Mouse (Mus musculus) limb, embryonic 14.5 days (tissue): ENCODE data around the gene Mov10. TPM values are rescaled to one million over a fixed set of nuclear protein-coding genes. Genes with fewer than 3 reads are reported as not detected.

Source experiments
- ATAC-seq: fragments of 200-750 bp; cut with Nextera tagmentation; 2 replicates; pipeline ENCODE4 v1.8.0; 2017; ENCODE audit warnings: low read depth, moderate number of reproducible peaks, moderate TSS enrichment; ENCODE audit not compliant: low FRiP score
- DNase-seq: peaks from one replicate; pipeline ENCODE4 v3.0.0-alpha.2; 2015; ENCODE audit warnings: low spot score
- H3K27ac ChIP-seq: fragments of 300-500 bp; sonication (generic); replicated peaks from 2 replicates; pipeline ENCODE4 v1.5.1; 2014; ENCODE audit warnings: low read depth, mild to moderate bottlenecking, low read length, moderate library complexity, mixed read lengths
- H3K27me3 ChIP-seq: fragments of 300-500 bp; sonication (generic); 2 replicates; pipeline ENCODE4 v1.6.1; 2014; ENCODE audit warnings: low read length, mixed read lengths; ENCODE audit not compliant: control insufficient read depth, insufficient read depth
- H3K36me3 ChIP-seq: fragments of 300-500 bp; sonication (generic); 2 replicates; pipeline ENCODE4 v1.6.1; 2014; ENCODE audit warnings: mild to moderate bottlenecking, low read length, moderate library complexity, mixed read lengths; ENCODE audit not compliant: control insufficient read depth, insufficient read depth
- H3K4me1 ChIP-seq: fragments of 300-500 bp; sonication (generic); 2 replicates; pipeline ENCODE4 v1.6.1; 2014; ENCODE audit warnings: antibody characterized with exemption, low read length, mixed read lengths; ENCODE audit not compliant: control insufficient read depth, insufficient read depth
- H3K4me2 ChIP-seq: fragments of 300-500 bp; sonication (generic); replicated peaks from 2 replicates; pipeline ENCODE4 v1.6.1; 2014; ENCODE audit warnings: low read depth, mild to moderate bottlenecking, low read length, moderate library complexity; ENCODE audit not compliant: severe bottlenecking
- H3K4me3 ChIP-seq: fragments of 300-500 bp; sonication (generic); replicated peaks from 2 replicates; pipeline ENCODE4 v1.5.1; 2014; ENCODE audit warnings: low read length
- H3K9ac ChIP-seq: fragments of 300-500 bp; sonication (generic); 2 replicates; pipeline ENCODE4 v1.6.1; 2014; ENCODE audit warnings: mild to moderate bottlenecking, low read depth, low read length, moderate library complexity; ENCODE audit not compliant: severe bottlenecking
- H3K9me3 ChIP-seq: fragments of 300-500 bp; sonication (generic); 2 replicates; pipeline ENCODE4 v1.6.1; 2016; ENCODE audit warnings: low read length; ENCODE audit not compliant: control insufficient read depth
- POLR2A ChIP-seq: fragments of 200-500 bp; IDR thresholded peaks from 2 replicates; pipeline ENCODE4 v1.8.0; 2012; ENCODE audit warnings: inconsistent platforms, mild to moderate bottlenecking, moderate library complexity, borderline replicate concordance; ENCODE audit not compliant: insufficient read depth, insufficient read length; ENCODE audit errors: extremely low read depth
- WGBS: fragments of 180-500 bp; shearing (Covaris S2); extraction: QIAGEN DNeasy Blood & Tissue Kit; methylation state at CpG from one replicate; pipeline ENCODE4 v1.1.7; 2014; 5-methylcytosine and 5-hydroxymethylcytosine counted together
- polyA plus RNA-seq, 2 experiments: library from polyadenylated mRNA; depleted of rRNA in 1 of 2; stranded (reverse) in 1 of 2; unstranded in 1 of 2; fragments of >200 nt; fragmentation: Nextera tagmentation in 1 of 2; extraction: Ambion mirVana in 1 of 2; gene quantifications; 2 replicates each; pipeline versions ENCODE4 v1.2.1 to v1.2.3; 2012 to 2014

Mov10 gene
- polyA plus RNA-seq, 2 experiments: 32.7 to 41.6 TPM

- no peak for TF ChIP-seq POLR2A
- ATAC-seq (no peak), DNase-seq (no peak)
- Histone ChIP-seq H3K36me3 (no peaks in the 10 kb centered on the region), H3K9ac (no peak overlapping the region), H3K4me2 (no peak overlapping the region), H3K27ac (no peak overlapping the region), H3K9me3 (no peaks in the 10 kb centered on the region), H3K4me3 (no peak overlapping the region), H3K27me3 (peaks cover 15% of the 10 kb centered on the region), H3K4me1 (peaks cover 21% of the 10 kb centered on the region)
- WGBS: 66% methylated on average over 7 of the region's 7 CpGs
These were observed 45.1 kb downstream of the Mov10 start for GRCm38 (mm10) chr3:104773301-104773700.

GRCm38 (mm10) chr3:104771460-104771859 lies 46.9 kb downstream of the Mov10 start:
- no peak overlapping the region for H3K4me2 ChIP-seq
- WGBS: 27% methylated on average over 6 of the region's 6 CpGs
- H3K27me3 ChIP-seq: peaks cover 3% of the 10 kb centered on the region
- H3K4me1 ChIP-seq: peaks cover 17% of the 10 kb centered on the region
- DNase-seq: no peak
- TF ChIP-seq POLR2A: no peak
- no peaks in the 10 kb centered on the region for H3K36me3 ChIP-seq
- no peaks in the 10 kb centered on the region for H3K9me3 ChIP-seq
- H3K4me3 ChIP-seq: no peak overlapping the region
- no peak overlapping the region for H3K27ac ChIP-seq
- ATAC-seq: no peak
- no peak overlapping the region for H3K9ac ChIP-seq

- DNase-seq: peak; percentile 61
These were observed 47.4 kb downstream of the Mov10 start for GRCm38 (mm10) chr3:104770918-104771317.

DNA sequence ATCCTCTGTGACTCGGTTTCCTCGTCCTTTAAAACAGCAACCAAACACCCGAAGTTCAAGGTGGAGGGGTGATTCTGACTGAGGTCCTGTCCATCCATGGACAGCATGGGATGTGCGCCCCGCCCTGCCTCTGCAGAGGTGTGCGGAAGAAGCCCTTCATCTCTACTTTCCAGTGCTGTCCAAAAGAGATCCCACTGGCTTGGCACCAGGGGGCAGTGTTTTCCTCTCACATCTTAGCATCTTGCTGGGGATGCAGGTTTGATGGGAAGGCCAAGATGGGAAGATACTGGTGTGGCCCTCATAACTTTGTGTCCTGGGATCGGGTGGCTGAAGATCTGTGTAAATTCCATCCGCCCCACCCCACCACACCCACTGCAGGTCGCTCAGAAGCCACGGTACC lies 48.3 kb downstream of the Mov10 start:
- H3K27ac ChIP-seq: no peak overlapping the region
- H3K9me3 ChIP-seq: no peaks in the 10 kb centered on the region
- H3K27me3 ChIP-seq: no peaks in the 10 kb centered on the region
- DNase-seq (no peak), ATAC-seq (no peak)
- no peaks in the 10 kb centered on the region for H3K36me3 ChIP-seq
- no peak for TF ChIP-seq POLR2A
- H3K9ac ChIP-seq: no peak overlapping the region
- H3K4me1 ChIP-seq: peaks cover 17% of the 10 kb centered on the region
- WGBS: 62% methylated on average over 10 of the region's 10 CpGs
- no peak overlapping the region for H3K4me3 ChIP-seq
- H3K4me2 ChIP-seq: no peak overlapping the region

More at GRCm38 (mm10) chr3:104770918-104771317, 47.4 kb downstream of the Mov10 start:
- Histone ChIP-seq H3K9ac (no peak overlapping the region), H3K9me3 (no peaks in the 10 kb centered on the region), H3K27me3 (no peaks in the 10 kb centered on the region), H3K27ac (no peak overlapping the region), H3K36me3 (no peaks in the 10 kb centered on the region), H3K4me2 (no peak overlapping the region), H3K4me1 (peaks cover 17% of the 10 kb centered on the region), H3K4me3 (no peak overlapping the region)
- peak; percentile 75 for ATAC-seq
- 12% methylated on average over 3 of the region's 3 CpGs for WGBS
- TF ChIP-seq POLR2A: no peak

- no peak for TF ChIP-seq POLR2A
- no peak for DNase-seq
These were observed 49.2 kb downstream of the Mov10 start for GRCm38 (mm10) chr3:104769135-104769534.

DNA sequence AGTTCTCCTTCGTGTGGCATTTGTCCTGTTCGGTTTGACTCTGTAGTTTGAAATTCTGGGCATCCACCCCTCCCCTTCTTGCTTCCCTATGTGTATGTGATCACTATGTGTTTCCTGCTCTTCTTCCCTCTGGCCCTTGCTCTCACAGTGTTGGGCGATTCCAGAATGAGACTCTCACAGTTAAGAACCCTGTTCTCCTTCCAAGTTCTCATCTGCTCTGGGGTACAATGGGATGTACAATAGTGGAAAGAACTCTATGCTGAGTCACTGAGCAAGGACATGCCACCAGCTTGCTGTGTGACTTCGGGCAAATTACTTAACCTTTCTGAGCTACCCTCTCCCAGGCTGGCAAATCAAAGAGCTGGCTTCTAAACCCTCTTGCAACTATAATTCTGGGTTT lies 50.6 kb downstream of the Mov10 start:
- ATAC-seq (no peak), DNase-seq (no peak)
- Histone ChIP-seq H3K36me3 (no peaks in the 10 kb centered on the region), H3K4me3 (no peak overlapping the region), H3K9ac (no peak overlapping the region), H3K9me3 (no peaks in the 10 kb centered on the region), H3K4me1 (peaks cover 9% of the 10 kb centered on the region), H3K27me3 (no peaks in the 10 kb centered on the region), H3K27ac (no peak overlapping the region), H3K4me2 (no peak overlapping the region)
- TF ChIP-seq POLR2A: no peak
- 80% methylated on average over 4 of the region's 4 CpGs for WGBS

More at GRCm38 (mm10) chr3:104769135-104769534, 49.2 kb downstream of the Mov10 start:
- Histone ChIP-seq H3K4me1 (peaks cover 17% of the 10 kb centered on the region), H3K36me3 (no peaks in the 10 kb centered on the region), H3K9me3 (no peaks in the 10 kb centered on the region), H3K4me2 (no peak overlapping the region), H3K4me3 (no peak overlapping the region), H3K27ac (no peak overlapping the region), H3K27me3 (no peaks in the 10 kb centered on the region), H3K9ac (no peak overlapping the region)
- WGBS: 66% methylated on average over 3 of the region's 3 CpGs
- no peak for ATAC-seq
